Mouse (Mus musculus): ENCODE results near the gene Appl1. TPM values are rescaled to one million over a fixed set of nuclear protein-coding genes. Genes with fewer than 3 reads are reported as not detected.

Appl1 gene
- polyA plus RNA-seq, 1 experiment, result 2.9 TPM

- Histone ChIP-seq H3K79me2 (ENCODE audit: control insufficient read depth, insufficient read depth) (no peaks in the 10 kb centered on the region), H3K79me3 (ENCODE audit: low read depth) (no peaks in the 10 kb centered on the region), H3K27me3 (ENCODE audit: control insufficient read depth, insufficient read depth, insufficient read length) (no peaks in the 10 kb centered on the region), H3K36me3 (ENCODE audit: control insufficient read depth, insufficient read depth) (no peaks in the 10 kb centered on the region), H3K4me3 (ENCODE audit: insufficient read depth, poor library complexity, severe bottlenecking) (no peak overlapping the region), H3ac (ENCODE audit: control insufficient read depth, insufficient read length, low read depth) (no peak overlapping the region)
- TF ChIP-seq CEBPB (IDR thresholded peaks at IDR 0.05; ENCODE audit: low read depth) (no peak), MAX (IDR thresholded peaks at IDR 0.05) (no peak), FOSL1 (IDR thresholded peaks at IDR 0.05; ENCODE audit: insufficient read depth, low read length, poor library complexity, severe bottlenecking) (no peak), CTCF (IDR thresholded peaks at IDR 0.05; ENCODE audit: control insufficient read depth, insufficient read depth, insufficient read length) (no peak), MYOG (IDR thresholded peaks at IDR 0.05; ENCODE audit: control insufficient read depth, extremely low read depth, insufficient read length) (no peak), USF1 (IDR thresholded peaks at IDR 0.05; ENCODE audit: low read depth) (no peak), MYOD1 (IDR thresholded peaks at IDR 0.05; ENCODE audit: control insufficient read depth, insufficient read length, low read depth) (no peak)
Observed at GRCm38 (mm10) chr14:26977500-26977899, 6.5 kb upstream of the Appl1 start.

DNA sequence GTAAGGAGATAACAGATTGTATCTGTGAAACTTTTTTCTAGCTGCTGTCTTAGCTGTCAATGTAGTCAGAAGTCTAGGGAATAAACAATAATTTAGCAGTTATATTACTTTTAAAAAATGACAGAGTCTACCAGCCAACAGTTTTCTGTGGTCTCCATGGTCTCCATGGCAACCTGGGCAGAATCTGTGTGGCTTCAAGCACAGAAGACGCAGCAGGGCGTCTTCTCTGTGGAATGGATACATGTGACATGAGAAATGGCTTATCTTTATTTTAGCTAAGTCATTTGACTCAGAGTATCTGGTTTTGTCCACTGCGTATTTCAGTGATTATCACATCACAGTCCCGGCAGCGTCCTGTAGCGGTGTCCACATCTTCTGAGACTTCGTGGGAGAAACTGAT lies 5.2 kb upstream of the Appl1 start:
- H3K4me3 ChIP-seq (ENCODE audit: insufficient read depth, poor library complexity, severe bottlenecking), result no peak overlapping the region
- H3K79me2 ChIP-seq (ENCODE audit: control insufficient read depth, insufficient read depth), result no peaks in the 10 kb centered on the region
- H3K27me3 ChIP-seq (ENCODE audit: control insufficient read depth, insufficient read depth, insufficient read length), result no peaks in the 10 kb centered on the region
- H3ac ChIP-seq (ENCODE audit: control insufficient read depth, insufficient read length, low read depth), result no peak overlapping the region
- no peak for TF ChIP-seq CTCF (IDR thresholded peaks at IDR 0.05; ENCODE audit: control insufficient read depth, insufficient read depth, insufficient read length)
- no peak for TF ChIP-seq FOSL1 (IDR thresholded peaks at IDR 0.05; ENCODE audit: insufficient read depth, low read length, poor library complexity, severe bottlenecking)
- no peak for TF ChIP-seq MYOD1 (IDR thresholded peaks at IDR 0.05; ENCODE audit: control insufficient read depth, insufficient read length, low read depth)
- TF ChIP-seq USF1 (IDR thresholded peaks at IDR 0.05; ENCODE audit: low read depth), result no peak
- TF ChIP-seq MAX (IDR thresholded peaks at IDR 0.05), result no peak
- no peak for TF ChIP-seq CEBPB (IDR thresholded peaks at IDR 0.05; ENCODE audit: low read depth)
- no peak for TF ChIP-seq MYOG (IDR thresholded peaks at IDR 0.05; ENCODE audit: control insufficient read depth, extremely low read depth, insufficient read length)
- H3K36me3 ChIP-seq (ENCODE audit: control insufficient read depth, insufficient read depth), result no peaks in the 10 kb centered on the region
- no peaks in the 10 kb centered on the region for H3K79me3 ChIP-seq (ENCODE audit: low read depth)

DNA sequence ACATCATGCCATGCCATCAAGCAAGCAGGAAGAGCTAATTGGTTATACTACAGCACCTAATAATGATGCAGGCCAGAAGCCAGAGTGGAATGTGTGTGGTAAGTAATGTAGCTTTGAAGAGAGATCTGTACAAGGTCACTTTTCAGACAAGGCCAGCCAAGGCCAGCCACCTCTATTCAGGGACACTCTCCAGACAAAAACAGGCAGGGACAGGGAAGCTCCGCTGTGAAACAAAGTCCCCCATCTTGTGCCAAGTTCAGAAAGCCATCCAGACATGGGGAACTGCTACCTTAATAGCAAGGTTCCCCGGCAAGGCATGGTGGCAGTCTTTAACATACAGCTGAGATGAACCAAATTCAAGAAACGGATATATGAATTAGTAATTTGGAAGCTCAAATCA lies 4.5 kb upstream of the Appl1 start:
- no peak overlapping the region for H3ac ChIP-seq (ENCODE audit: control insufficient read depth, insufficient read length, low read depth)
- H3K36me3 ChIP-seq (ENCODE audit: control insufficient read depth, insufficient read depth), result no peaks in the 10 kb centered on the region
- H3K27me3 ChIP-seq (ENCODE audit: control insufficient read depth, insufficient read depth, insufficient read length), result no peaks in the 10 kb centered on the region
- H3K79me2 ChIP-seq (ENCODE audit: control insufficient read depth, insufficient read depth), result no peaks in the 10 kb centered on the region
- no peak for TF ChIP-seq CTCF (IDR thresholded peaks at IDR 0.05; ENCODE audit: control insufficient read depth, insufficient read depth, insufficient read length)
- TF ChIP-seq FOSL1 (IDR thresholded peaks at IDR 0.05; ENCODE audit: insufficient read depth, low read length, poor library complexity, severe bottlenecking), result no peak
- no peak for TF ChIP-seq MYOG (IDR thresholded peaks at IDR 0.05; ENCODE audit: control insufficient read depth, extremely low read depth, insufficient read length)
- no peak for TF ChIP-seq MAX (IDR thresholded peaks at IDR 0.05)
- TF ChIP-seq CEBPB (IDR thresholded peaks at IDR 0.05; ENCODE audit: low read depth), result no peak
- TF ChIP-seq USF1 (IDR thresholded peaks at IDR 0.05; ENCODE audit: low read depth), result no peak
- TF ChIP-seq MYOD1 (IDR thresholded peaks at IDR 0.05; ENCODE audit: control insufficient read depth, insufficient read length, low read depth), result no peak
- H3K79me3 ChIP-seq (ENCODE audit: low read depth), result no peaks in the 10 kb centered on the region
- H3K4me3 ChIP-seq (ENCODE audit: insufficient read depth, poor library complexity, severe bottlenecking), result no peak overlapping the region

DNA sequence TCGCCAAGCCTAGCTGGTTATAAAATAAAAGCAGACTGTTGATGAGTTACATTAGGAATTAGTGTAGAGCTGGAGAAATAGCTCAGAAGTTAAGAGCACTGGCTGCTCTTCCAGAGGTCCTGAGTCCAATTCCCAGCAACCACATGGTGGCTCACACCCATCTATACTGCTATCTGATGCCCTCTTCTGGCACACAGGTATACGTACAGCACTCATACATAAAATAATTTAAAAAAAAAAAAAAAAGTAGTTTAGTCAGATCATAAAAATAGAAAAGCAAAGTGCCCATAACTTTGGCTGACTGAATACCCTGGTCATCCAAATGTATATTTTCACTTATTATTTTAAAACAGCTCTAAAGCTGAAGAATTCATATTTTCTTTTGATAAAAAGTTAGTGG lies 2.1 kb upstream of the Appl1 start:
- Histone ChIP-seq H3K27me3 (ENCODE audit: control insufficient read depth, insufficient read depth, insufficient read length) (no peaks in the 10 kb centered on the region), H3K79me2 (ENCODE audit: control insufficient read depth, insufficient read depth) (peaks cover 21% of the 10 kb centered on the region), H3K79me3 (ENCODE audit: low read depth) (peaks cover 15% of the 10 kb centered on the region), H3ac (ENCODE audit: control insufficient read depth, insufficient read length, low read depth) (no peak overlapping the region), H3K36me3 (ENCODE audit: control insufficient read depth, insufficient read depth) (no peaks in the 10 kb centered on the region), H3K4me3 (ENCODE audit: insufficient read depth, poor library complexity, severe bottlenecking) (no peak overlapping the region)
- TF ChIP-seq MYOG (IDR thresholded peaks at IDR 0.05; ENCODE audit: control insufficient read depth, extremely low read depth, insufficient read length), result no peak
- no peak for TF ChIP-seq MYOD1 (IDR thresholded peaks at IDR 0.05; ENCODE audit: control insufficient read depth, insufficient read length, low read depth)
- no peak for TF ChIP-seq CEBPB (IDR thresholded peaks at IDR 0.05; ENCODE audit: low read depth)
- TF ChIP-seq USF1 (IDR thresholded peaks at IDR 0.05; ENCODE audit: low read depth), result no peak
- no peak for TF ChIP-seq CTCF (IDR thresholded peaks at IDR 0.05; ENCODE audit: control insufficient read depth, insufficient read depth, insufficient read length)
- TF ChIP-seq FOSL1 (IDR thresholded peaks at IDR 0.05; ENCODE audit: insufficient read depth, low read length, poor library complexity, severe bottlenecking), result no peak
- no peak for TF ChIP-seq MAX (IDR thresholded peaks at IDR 0.05)

DNA sequence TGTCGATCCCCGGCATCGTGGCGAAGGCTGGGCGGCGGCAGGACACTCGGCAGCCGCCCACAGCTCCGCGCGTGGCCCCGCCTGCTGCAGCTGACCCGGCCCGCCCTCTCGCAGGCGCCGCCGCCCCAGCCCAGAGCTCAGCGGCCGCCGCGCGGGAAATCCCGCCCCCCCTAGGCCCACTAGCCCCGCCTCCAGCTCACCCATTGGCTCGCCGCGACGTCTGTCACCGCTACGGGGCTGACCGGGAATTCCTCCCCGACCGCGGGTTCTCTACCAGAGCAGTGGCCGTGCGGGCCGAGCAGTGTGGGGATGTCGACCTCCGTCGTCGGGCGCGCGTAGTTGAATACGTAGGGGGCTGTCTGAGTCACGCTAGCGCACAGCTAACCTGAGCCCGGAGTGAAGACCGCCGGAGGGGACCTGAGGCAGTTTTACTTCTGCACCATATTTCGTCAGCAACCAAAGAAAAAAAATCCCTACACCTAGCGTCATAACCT lies 546 bp downstream of the Appl1 start:
- H3K79me2 ChIP-seq (ENCODE audit: control insufficient read depth, insufficient read depth), result peaks cover 46% of the 10 kb centered on the region
- H3ac ChIP-seq (ENCODE audit: control insufficient read depth, insufficient read length, low read depth), result peak overlapping the region; percentile 88
- peaks cover 31% of the 10 kb centered on the region for H3K79me3 ChIP-seq (ENCODE audit: low read depth)
- H3K4me3 ChIP-seq (ENCODE audit: insufficient read depth, poor library complexity, severe bottlenecking), result peak overlapping the region; percentile 76
- H3K36me3 ChIP-seq (ENCODE audit: control insufficient read depth, insufficient read depth), result no peaks in the 10 kb centered on the region
- H3K27me3 ChIP-seq (ENCODE audit: control insufficient read depth, insufficient read depth, insufficient read length), result no peaks in the 10 kb centered on the region
- TF ChIP-seq MYOD1 (IDR thresholded peaks at IDR 0.05; ENCODE audit: control insufficient read depth, insufficient read length, low read depth) (no peak), FOSL1 (IDR thresholded peaks at IDR 0.05; ENCODE audit: insufficient read depth, low read length, poor library complexity, severe bottlenecking) (no peak), MYOG (IDR thresholded peaks at IDR 0.05; ENCODE audit: control insufficient read depth, extremely low read depth, insufficient read length) (no peak), CTCF (IDR thresholded peaks at IDR 0.05; ENCODE audit: control insufficient read depth, insufficient read depth, insufficient read length) (no peak), USF1 (IDR thresholded peaks at IDR 0.05; ENCODE audit: low read depth) (no peak), CEBPB (IDR thresholded peaks at IDR 0.05; ENCODE audit: low read depth) (no peak), MAX (IDR thresholded peaks at IDR 0.05) (peak; percentile 32)

Measured in C2C12 (cell line).